Mouse (Mus musculus) cortical plate, adult 2 months (tissue): ENCODE measurements at regions not wholly inside any gene's neighbourhood (a gene's known extent, or its start where the extent isn't known, plus 50 kb on each side); places are given as distances from the start of the nearest gene placed in this dataset.

Experiments
- CTCF ChIP-seq: fragments of 200-500 bp; IDR thresholded peaks from 2 replicates; pipeline ENCODE4 v1.5.1; 2011; ENCODE audit warnings: mild to moderate bottlenecking, control low read depth, low read length; ENCODE audit not compliant: insufficient read depth; ENCODE audit errors: extremely low read depth
- POLR2A ChIP-seq: fragments of 200-500 bp; IDR thresholded peaks from 2 replicates; pipeline ENCODE4 v1.6.1; 2011; ENCODE audit warnings: mild to moderate bottlenecking, low read length, control low read depth; ENCODE audit not compliant: insufficient read depth; ENCODE audit errors: extremely low read depth

DNA sequence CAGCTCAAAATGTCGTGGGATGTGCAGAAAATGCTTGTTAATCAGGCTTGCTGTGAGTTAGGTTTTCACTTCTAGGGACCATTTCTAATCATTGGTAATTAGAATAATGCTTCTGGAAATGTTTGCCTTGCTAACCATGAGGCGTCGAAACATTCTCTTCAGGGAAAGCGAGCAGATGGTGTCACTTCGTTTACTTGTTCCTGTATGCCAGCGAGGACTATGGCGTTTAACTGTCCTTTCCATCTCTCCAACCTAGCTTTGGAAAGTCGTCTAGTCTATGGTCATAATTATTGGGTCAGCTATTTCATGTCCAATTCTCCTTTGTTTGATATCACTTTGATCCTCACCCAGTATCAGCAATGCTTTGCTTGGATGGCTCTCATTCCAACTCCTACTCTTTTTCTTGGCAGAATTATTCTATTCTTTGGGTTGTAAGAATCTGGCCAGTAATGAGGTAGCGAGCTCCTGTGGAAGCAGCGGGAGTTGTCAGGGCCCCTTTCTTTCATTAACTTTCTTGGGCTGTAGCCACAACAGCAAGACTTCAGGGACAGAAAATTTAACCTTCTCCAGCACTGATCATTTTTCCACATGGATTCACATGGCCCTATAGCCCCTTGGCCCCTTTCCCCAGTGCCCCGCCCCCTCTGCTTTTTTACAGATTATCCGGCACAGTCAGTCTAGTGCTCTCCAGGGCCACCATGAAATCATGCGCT is 374.0 kb upstream of the Plscr5 start:
- TF ChIP-seq CTCF, result no peak
- TF ChIP-seq POLR2A, result no peak
